Mouse (Mus musculus): ENCODE measurements at regions not wholly inside any gene's neighbourhood (a gene's known extent, or its start where the extent isn't known, plus 50 kb on each side); places are given as distances from the start of the nearest gene placed in this dataset.

- DNase-seq: no peak
Observed at GRCm38 (mm10) chr2:72541246-72541645, 65.3 kb downstream of the Cdca7 start.

- no peak for DNase-seq
Observed at GRCm38 (mm10) chr2:72545453-72545852, 69.5 kb downstream of the Cdca7 start.

GRCm38 (mm10) chr2:72546476-72546875 is 70.5 kb downstream of the Cdca7 start:
- DNase-seq: no peak

- DNase-seq: no peak
Observed at GRCm38 (mm10) chr2:72546963-72547362, 71.0 kb downstream of the Cdca7 start.

GRCm38 (mm10) chr2:72551268-72551667 is 75.3 kb downstream of the Cdca7 start:
- no peak for DNase-seq

- DNase-seq: no peak
Observed at GRCm38 (mm10) chr2:72554603-72555002, 78.6 kb downstream of the Cdca7 start.

- no peak for DNase-seq
Observed at GRCm38 (mm10) chr2:72555116-72555515, 79.2 kb downstream of the Cdca7 start.

- no peak for DNase-seq
Observed at GRCm38 (mm10) chr2:72555556-72555955, 79.6 kb downstream of the Cdca7 start.

GRCm38 (mm10) chr2:72556064-72556821 is 80.3 kb downstream of the Cdca7 start:
- DNase-seq: no peak

- no peak for DNase-seq
Observed at GRCm38 (mm10) chr2:72557161-72557560, 81.2 kb downstream of the Cdca7 start.

- DNase-seq: no peak
Observed at GRCm38 (mm10) chr2:72557565-72558260, 81.8 kb downstream of the Cdca7 start.

GRCm38 (mm10) chr2:72561383-72561782 is 85.4 kb downstream of the Cdca7 start:
- DNase-seq: no peak

- no peak for DNase-seq
Observed at GRCm38 (mm10) chr2:72578322-72578721, 102.4 kb downstream of the Cdca7 start.

- DNase-seq: no peak
Observed at GRCm38 (mm10) chr2:72581136-72581535, 105.2 kb downstream of the Cdca7 start.

- DNase-seq: no peak
Observed at GRCm38 (mm10) chr2:72588814-72589213, 112.9 kb downstream of the Cdca7 start.

- DNase-seq: no peak
Observed at GRCm38 (mm10) chr2:72592011-72592410, 116.1 kb downstream of the Cdca7 start.

- DNase-seq: no peak
Observed at GRCm38 (mm10) chr2:72596994-72597925, 121.3 kb downstream of the Cdca7 start.

GRCm38 (mm10) chr2:72597941-72598340 is 122.0 kb downstream of the Cdca7 start:
- no peak for DNase-seq

GRCm38 (mm10) chr2:72600723-72601122 is 124.8 kb downstream of the Cdca7 start:
- DNase-seq: no peak

GRCm38 (mm10) chr2:72602152-72602551 is 126.2 kb downstream of the Cdca7 start:
- DNase-seq: no peak

GRCm38 (mm10) chr2:72612221-72612620 is 136.3 kb downstream of the Cdca7 start:
- DNase-seq: no peak

- DNase-seq: no peak
Observed at GRCm38 (mm10) chr2:72614256-72614655, 138.3 kb downstream of the Cdca7 start.

GRCm38 (mm10) chr2:72615869-72616268 is 139.9 kb downstream of the Cdca7 start:
- no peak for DNase-seq
